Mouse (Mus musculus) midbrain, embryonic 14.5 days (tissue): Measurements from ENCODE around the gene Ets2. TPM values are rescaled to one million over a fixed set of nuclear protein-coding genes. Genes with fewer than 3 reads are reported as not detected.
A peak's percentile ranks its signal among the peaks of the same experiment; 100 is the strongest.

Experiments
- ATAC-seq: fragments of 200-750 bp; cut with Nextera tagmentation; 2 replicates; pipeline ENCODE4 v1.8.0; 2017; ENCODE audit warnings: moderate number of reproducible peaks, moderate library complexity; ENCODE audit not compliant: low FRiP score, low TSS enrichment
- DNase-seq: peaks from one replicate; pipeline ENCODE4 v3.0.0-alpha.2; 2015
- H3K27ac ChIP-seq: fragments of 300-500 bp; sonication (generic); replicated peaks from 2 replicates; pipeline ENCODE4 v1.5.1; 2014; ENCODE audit warnings: mild to moderate bottlenecking, low read depth, low read length, moderate library complexity
- H3K27me3 ChIP-seq: fragments of 300-500 bp; sonication (generic); 2 replicates; pipeline ENCODE4 v1.6.1; 2014; ENCODE audit warnings: low read length, control low read depth, mixed read lengths; ENCODE audit not compliant: control insufficient read depth, insufficient read depth
- H3K36me3 ChIP-seq: fragments of 300-500 bp; sonication (generic); 2 replicates; pipeline ENCODE4 v1.6.1; 2014; ENCODE audit warnings: low read length, control low read depth; ENCODE audit not compliant: control insufficient read depth, insufficient read depth
- H3K4me1 ChIP-seq: fragments of 300-500 bp; sonication (generic); 2 replicates; pipeline ENCODE4 v1.6.1; 2014; ENCODE audit warnings: mild to moderate bottlenecking, antibody characterized with exemption, low read length, control low read depth; ENCODE audit not compliant: control insufficient read depth, insufficient read depth
- H3K4me2 ChIP-seq: fragments of 300-500 bp; sonication (generic); 2 replicates; pipeline ENCODE4 v1.6.1; 2014; ENCODE audit warnings: mild to moderate bottlenecking, low read length, moderate library complexity
- H3K4me3 ChIP-seq: fragments of 300-500 bp; sonication (generic); replicated peaks from 2 replicates; pipeline ENCODE4 v1.5.1; 2014; ENCODE audit warnings: low read depth, low read length
- H3K9ac ChIP-seq: fragments of 300-500 bp; sonication (generic); replicated peaks from 2 replicates; pipeline ENCODE4 v1.6.1; 2014; ENCODE audit warnings: mild to moderate bottlenecking, low read length, moderate library complexity
- H3K9me3 ChIP-seq: fragments of 300-500 bp; sonication (generic); 2 replicates; pipeline ENCODE4 v1.6.1; 2016; ENCODE audit warnings: low read length, control low read depth, mixed read lengths; ENCODE audit not compliant: control insufficient read depth
- WGBS: fragments of 180-500 bp; shearing (Covaris S2); extraction: QIAGEN DNeasy Blood & Tissue Kit; methylation state at CpG from one replicate; pipeline ENCODE4 v1.1.7; 2014; 5-methylcytosine and 5-hydroxymethylcytosine counted together
- polyA plus RNA-seq: library from polyadenylated mRNA; unstranded; fragments of >200 nt; fragmentation: Nextera tagmentation; extraction: Ambion mirVana; gene quantifications from 2 replicates; pipeline ENCODE4 v1.2.1, GENCODE M21; 2014

Ets2 gene
- 11.9 and 12.4 TPM in 2 replicates for polyA plus RNA-seq

DNA sequence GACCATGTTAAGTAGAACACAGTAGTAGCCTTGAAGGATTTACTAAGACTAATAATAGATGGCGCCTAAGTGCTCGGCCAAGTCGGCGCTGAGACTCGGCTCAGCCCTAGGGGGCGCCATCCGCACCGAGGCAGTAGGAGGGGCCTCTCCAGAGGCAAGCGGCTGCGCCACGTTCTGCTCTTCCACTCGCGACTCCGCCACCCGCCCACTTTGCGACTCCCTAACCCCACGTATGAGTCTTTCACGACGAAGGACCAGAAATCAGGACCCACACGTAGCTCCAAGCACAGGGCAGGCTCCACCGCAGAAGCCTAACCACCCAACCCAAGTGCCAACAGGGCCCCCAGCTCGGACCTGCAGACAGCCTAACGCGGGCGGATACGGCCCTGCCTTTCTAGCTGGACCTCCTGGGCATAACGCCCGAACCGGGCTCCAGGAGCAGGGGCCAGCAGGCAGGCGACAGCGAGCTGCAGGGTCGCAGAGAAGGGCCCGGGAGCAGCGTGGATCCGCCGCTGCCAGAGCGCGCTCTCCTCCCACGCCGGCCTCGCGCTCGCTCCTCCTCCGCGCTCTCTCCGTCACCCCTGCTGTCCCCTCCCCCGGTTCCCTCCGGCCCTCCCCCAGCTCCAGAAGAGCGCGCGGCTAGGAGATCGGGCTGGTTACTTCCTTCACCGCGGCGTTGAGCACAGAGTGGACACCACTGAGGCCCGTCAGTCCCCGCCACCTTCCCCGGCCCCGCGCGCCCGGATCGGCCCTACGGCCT is at the start of gene Ets2:
Ets2 (plus strand) TSS at position 274 of the 760 bp plus-strand sequence.
- Histone ChIP-seq H3K4me3 (peak within 1 kb of the TSS; percentile 76), H3K27ac (peak within 1 kb of the TSS; percentile 88), H3K9ac (peak within 1 kb of the TSS; percentile 88), H3K36me3 (no peaks in the 10 kb centered on the region), H3K4me1 (peaks cover 20% of the 10 kb centered on the region; the same call in 1 of the 2 replicates), H3K4me2 (peak within 1 kb of the TSS; percentile 62), H3K27me3 (no peaks in the 10 kb centered on the region), H3K9me3 (no peaks in the 10 kb centered on the region)
- WGBS, result 1% methylated on average over 64 of the region's 64 CpGs
- peak; percentile 91 for ATAC-seq
- peak; percentile 93 for DNase-seq

DNA sequence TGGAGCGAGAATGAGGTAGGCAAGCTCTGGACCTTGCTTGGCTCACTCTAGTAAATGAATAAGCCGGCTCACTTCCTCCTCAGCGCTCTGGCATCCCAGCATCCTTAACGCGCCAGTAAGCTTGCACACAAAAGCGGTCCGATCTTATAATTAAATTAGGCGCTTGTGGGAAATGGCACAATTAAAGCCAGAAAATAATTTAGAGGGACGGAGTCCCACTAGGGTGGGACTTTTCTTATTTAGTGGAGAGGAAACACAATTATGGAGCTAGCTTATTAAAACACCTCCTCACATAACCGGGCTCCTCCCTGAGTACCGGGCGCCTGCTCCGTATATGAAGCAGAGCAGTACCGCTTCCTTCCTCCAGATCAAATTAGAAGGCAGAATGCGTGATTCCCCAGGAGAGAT is 47.7 kb upstream of the Ets2 start:
- H3K4me3 ChIP-seq, result no peak overlapping the region
- no peak overlapping the region for H3K9ac ChIP-seq
- WGBS, result 74% methylated on average over 15 of the region's 15 CpGs
- peak overlapping the region; percentile 5 for H3K4me2 ChIP-seq
- H3K4me1 ChIP-seq, result no peaks in the 10 kb centered on the region
- DNase-seq, result peak; percentile 66
- no peaks in the 10 kb centered on the region for H3K36me3 ChIP-seq
- ATAC-seq, result no peak
- H3K27ac ChIP-seq, result peak overlapping the region; percentile 57
- H3K9me3 ChIP-seq, result no peaks in the 10 kb centered on the region
- no peaks in the 10 kb centered on the region for H3K27me3 ChIP-seq

DNA sequence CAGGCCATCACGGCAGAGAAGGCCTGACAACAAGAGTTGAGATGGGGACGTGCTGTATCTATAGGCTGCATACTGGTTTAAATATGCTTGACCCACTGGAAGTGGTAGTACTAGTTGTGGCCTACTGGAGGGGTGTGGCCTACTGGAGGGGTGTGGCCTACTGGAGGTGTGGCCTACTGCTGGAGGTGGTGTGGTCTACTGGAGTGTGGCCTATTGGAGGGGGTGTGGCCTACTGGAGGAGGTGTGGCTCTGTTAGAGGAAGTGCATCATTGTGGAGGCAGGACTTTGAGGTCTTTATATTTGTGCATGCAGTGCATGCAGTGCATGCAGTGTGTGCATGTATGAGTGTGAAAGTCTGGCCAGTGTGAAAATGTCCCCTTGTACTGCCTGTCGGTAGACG is 45.3 kb upstream of the Ets2 start:
- ATAC-seq (no peak), DNase-seq (no peak)
- no peak overlapping the region for H3K4me3 ChIP-seq
- no peaks in the 10 kb centered on the region for H3K36me3 ChIP-seq
- no peak overlapping the region for H3K9ac ChIP-seq
- no peaks in the 10 kb centered on the region for H3K27me3 ChIP-seq
- no peak overlapping the region for H3K27ac ChIP-seq
- 98% methylated on average over 4 of the region's 4 CpGs for WGBS
- no peaks in the 10 kb centered on the region for H3K4me1 ChIP-seq
- no peak overlapping the region for H3K4me2 ChIP-seq
- H3K9me3 ChIP-seq, result no peaks in the 10 kb centered on the region

DNA sequence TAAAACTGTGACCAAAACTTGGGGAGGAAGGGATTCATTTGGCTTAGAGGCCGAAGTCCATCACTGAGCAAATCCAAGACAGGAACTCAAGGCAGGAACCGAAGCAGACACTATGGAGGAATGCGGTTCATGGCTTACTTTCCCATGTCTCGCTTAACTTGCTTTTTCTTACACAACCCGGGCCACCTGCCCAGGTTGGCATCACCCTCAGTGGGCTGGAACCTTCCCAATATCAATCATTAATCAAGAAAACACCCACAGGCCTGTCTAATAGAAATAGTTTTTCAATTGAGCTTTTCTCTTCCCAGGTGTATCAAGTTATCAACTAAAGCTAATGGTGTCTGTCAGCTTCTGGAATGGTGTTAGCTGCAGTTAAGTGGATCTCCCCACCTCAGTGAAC is 44.7 kb upstream of the Ets2 start:
- 96% methylated on average over 5 of the region's 5 CpGs for WGBS
- ATAC-seq, result no peak

DNA sequence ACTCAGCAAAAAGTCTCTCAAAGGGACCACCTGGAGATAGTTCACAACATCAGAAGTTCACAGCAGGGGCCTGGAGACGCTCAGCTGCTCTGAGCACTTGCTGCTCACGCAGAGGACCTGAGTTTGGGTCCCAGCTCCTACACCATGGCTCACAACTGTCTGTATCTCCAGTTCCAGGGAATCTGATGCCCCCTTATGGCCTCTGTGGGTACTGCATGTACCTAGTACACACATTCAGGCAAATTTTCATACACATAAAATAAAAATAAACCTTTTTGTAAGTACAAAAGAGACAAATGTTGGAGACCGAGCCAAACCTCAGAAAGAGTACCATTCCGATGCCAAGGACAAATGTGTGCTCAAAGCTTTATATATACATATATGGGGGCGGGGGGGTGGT is 44.1 kb upstream of the Ets2 start:
- ATAC-seq, result no peak
- H3K36me3 ChIP-seq, result no peaks in the 10 kb centered on the region
- WGBS, result 90% methylated on average over 5 of the region's 5 CpGs
- no peak overlapping the region for H3K4me2 ChIP-seq
- H3K27me3 ChIP-seq, result no peaks in the 10 kb centered on the region
- no peak for DNase-seq
- H3K27ac ChIP-seq, result no peak overlapping the region
- no peaks in the 10 kb centered on the region for H3K4me1 ChIP-seq
- H3K9ac ChIP-seq, result no peak overlapping the region
- H3K4me3 ChIP-seq, result no peak overlapping the region
- H3K9me3 ChIP-seq, result no peaks in the 10 kb centered on the region

More for the DNA sequence above, 44.7 kb upstream of the Ets2 start:
- Histone ChIP-seq H3K27me3 (no peaks in the 10 kb centered on the region), H3K4me3 (no peak overlapping the region), H3K9ac (no peak overlapping the region), H3K27ac (no peak overlapping the region), H3K4me2 (no peak overlapping the region), H3K9me3 (no peaks in the 10 kb centered on the region), H3K36me3 (no peaks in the 10 kb centered on the region), H3K4me1 (no peaks in the 10 kb centered on the region)
- DNase-seq, result no peak

DNA sequence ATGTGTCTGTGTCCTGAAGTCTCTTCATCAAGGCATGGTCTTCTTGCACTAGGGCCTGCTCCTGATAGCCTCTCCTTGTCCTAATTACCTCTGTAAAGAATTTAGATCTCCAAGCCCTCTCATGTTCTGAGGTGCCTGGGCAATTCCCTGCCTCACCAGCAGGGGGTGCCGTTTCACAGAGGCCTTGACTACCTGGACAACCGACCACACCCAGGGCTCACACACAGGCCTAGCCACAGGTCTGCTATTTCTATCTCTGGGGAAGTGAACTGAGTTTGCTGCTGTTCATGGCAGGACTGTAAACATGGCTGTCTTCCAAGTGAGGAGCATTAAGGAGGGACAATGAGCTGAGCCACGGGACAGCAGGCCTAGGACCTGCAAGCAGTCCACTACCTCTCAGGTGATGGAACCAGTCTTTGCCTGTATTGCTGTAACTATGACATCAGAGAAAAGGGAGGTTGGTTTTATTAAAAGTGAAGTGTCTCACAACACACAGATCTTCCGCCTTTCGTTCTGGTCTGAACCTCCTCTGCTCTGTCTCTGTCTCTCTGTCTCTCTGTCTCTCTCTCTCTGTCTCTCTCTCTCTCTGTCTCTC is 42.9 kb upstream of the Ets2 start:
- WGBS, result 65% methylated on average over 5 of the region's 5 CpGs
- DNase-seq, result no peak

DNA sequence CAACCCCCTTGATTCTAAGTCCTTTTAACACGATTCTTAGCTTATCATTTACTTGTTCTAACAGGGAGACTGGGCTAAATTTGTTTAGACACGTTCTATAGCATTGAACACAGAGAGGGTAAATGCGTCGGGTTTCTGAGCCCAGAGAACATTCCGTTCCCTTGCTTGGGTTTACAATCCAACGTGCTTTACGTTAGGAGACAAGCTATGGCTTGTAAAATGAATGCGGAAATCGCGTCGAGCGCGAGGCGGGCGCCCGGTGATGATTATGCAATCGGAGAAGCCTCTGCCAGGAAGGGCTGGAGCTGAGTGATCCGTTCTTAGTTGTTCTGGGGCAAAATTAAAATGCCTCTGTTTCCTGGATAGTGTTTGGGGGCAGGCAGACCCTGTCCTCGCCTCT is 42.4 kb upstream of the Ets2 start:
- DNase-seq, result peak; percentile 8
- WGBS, result 81% methylated on average over 19 of the region's 19 CpGs
- Histone ChIP-seq H3K4me3 (no peak overlapping the region), H3K27ac (no peak overlapping the region), H3K4me1 (no peaks in the 10 kb centered on the region), H3K9me3 (no peaks in the 10 kb centered on the region), H3K27me3 (no peaks in the 10 kb centered on the region), H3K36me3 (no peaks in the 10 kb centered on the region), H3K4me2 (no peak overlapping the region), H3K9ac (no peak overlapping the region)
- no peak for ATAC-seq

More for the DNA sequence above, 42.9 kb upstream of the Ets2 start:
- ATAC-seq, result no peak
- Histone ChIP-seq H3K4me1 (no peaks in the 10 kb centered on the region), H3K4me2 (no peak overlapping the region), H3K36me3 (no peaks in the 10 kb centered on the region), H3K4me3 (no peak overlapping the region), H3K9ac (no peak overlapping the region), H3K9me3 (no peaks in the 10 kb centered on the region), H3K27ac (no peak overlapping the region), H3K27me3 (no peaks in the 10 kb centered on the region)

DNA sequence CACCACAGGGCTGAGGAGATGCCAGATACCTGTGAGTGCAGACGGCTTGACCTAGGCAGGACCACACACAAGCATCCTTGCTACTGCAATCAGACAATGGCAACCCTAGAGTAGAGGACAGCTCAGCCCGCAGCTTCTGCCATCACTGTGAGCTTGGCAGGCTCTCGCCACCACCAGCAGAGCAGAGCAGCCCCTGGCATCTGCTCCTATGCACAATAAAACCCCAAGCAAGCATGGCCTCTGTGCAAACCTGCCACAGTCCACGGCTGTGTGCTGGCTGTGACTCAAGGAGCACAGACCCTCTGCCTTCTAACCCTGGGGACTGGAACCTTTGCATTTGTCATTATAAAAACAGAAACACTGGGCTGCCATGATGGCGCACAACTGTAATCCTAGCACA is 41.0 kb upstream of the Ets2 start:
- Histone ChIP-seq H3K36me3 (no peaks in the 10 kb centered on the region), H3K4me3 (no peak overlapping the region), H3K9me3 (no peaks in the 10 kb centered on the region), H3K27ac (no peak overlapping the region), H3K27me3 (no peaks in the 10 kb centered on the region), H3K4me1 (no peaks in the 10 kb centered on the region), H3K4me2 (no peak overlapping the region), H3K9ac (no peak overlapping the region)
- ATAC-seq (no peak), DNase-seq (no peak)
- WGBS, result 78% methylated on average over 5 of the region's 5 CpGs
